Mouse (Mus musculus) gastrocnemius, postnatal 14 days (tissue): Measurements from ENCODE around the gene Dynll2. TPM values are rescaled to one million over a fixed set of nuclear protein-coding genes. Genes with fewer than 3 reads are reported as not detected.

ENCODE experiments used
- DNase-seq: peaks from one replicate; pipeline ENCODE4 v3.0.0; 2021; ENCODE audit warnings: mixed read lengths
- intact Hi-C: fragments of 180-260 bp; cut with DNase I; formaldehyde crosslinking; loops from one replicate; pipeline ENCODE4 v1.15.1; 2025; ENCODE audit warnings: low total_unique reads
- total RNA-seq, 2 experiments: library from RNA; stranded (reverse); gene quantifications; 2 replicates each; pipeline ENCODE4 v1.2.3; 2021

Gene Dynll2
- total RNA-seq, 2 experiments from 2014 or later, result 134 to 138 TPM

GRCm38 (mm10) chr11:87935467-87935866 is 51.9 kb downstream of the Dynll2 start:
- intact Hi-C loops, result no loop called here
- DNase-seq, result no peak

GRCm38 (mm10) chr11:87933731-87934130 is 53.6 kb downstream of the Dynll2 start:
- intact Hi-C loops, result no loop called here
- no peak for DNase-seq

GRCm38 (mm10) chr11:87930348-87930747 is 57.0 kb downstream of the Dynll2 start:
- intact Hi-C loops, result no loop called here

More at GRCm38 (mm10) chr11:87930348-87930747, 57.0 kb downstream of the Dynll2 start:
- no peak for DNase-seq

Other genes with a start within 250 kb of the Dynll2 start
- gene Supt4a, start 250.0 kb downstream of the Dynll2 start, total RNA-seq, result 10 to 100 TPM; 30.8 to 36.4 TPM
- gene Tspoap1, start 227.0 kb downstream of the Dynll2 start, total RNA-seq, result under 1 TPM; 0.04 TPM
- not detected for gene Mpo, start 194.0 kb downstream of the Dynll2 start, total RNA-seq
- gene Lpo, start 159.2 kb downstream of the Dynll2 start, total RNA-seq, result not detected
- gene Mks1, start 134.3 kb downstream of the Dynll2 start, total RNA-seq, result 1 to 10 TPM; 1.9 to 2.3 TPM
- not detected for gene Epx, start 112.0 kb downstream of the Dynll2 start, total RNA-seq
- gene Olfr462, start 95.3 kb downstream of the Dynll2 start, total RNA-seq, result not detected
- not detected for gene Olfr463, start 90.1 kb downstream of the Dynll2 start, total RNA-seq
- gene Olfr464, start 66.6 kb downstream of the Dynll2 start, total RNA-seq, result not detected
- 10 to 100 TPM; 58.0 to 76.3 TPM for gene Srsf1, start 59.8 kb upstream of the Dynll2 start, total RNA-seq
- gene Vezf1, start 80.7 kb upstream of the Dynll2 start, total RNA-seq, result 10 to 100 TPM; 39.2 to 43.5 TPM
- gene Cuedc1, start 110.5 kb upstream of the Dynll2 start, total RNA-seq, result 10 to 100 TPM; 48.5 to 50.0 TPM
- 100 to 1,000 TPM; 127 to 132 TPM for gene Mrps23, start 216.9 kb upstream of the Dynll2 start, total RNA-seq